Mouse (Mus musculus) gastrocnemius, postnatal 14 days (tissue): Measurements from ENCODE around the gene Pigo. TPM values are rescaled to one million over a fixed set of nuclear protein-coding genes. Genes with fewer than 3 reads are reported as not detected.
A peak's percentile ranks its signal among the peaks of the same experiment; 100 is the strongest.
"Not testable (repeated sequence)": the region's sequence is repeated elsewhere in the genome, so short reads cannot be mapped to it uniquely, and the experiment has no call there.

Experiments used
- DNase-seq: peaks from one replicate; pipeline ENCODE4 v3.0.0; 2021; ENCODE audit warnings: mixed read lengths
- intact Hi-C: fragments of 180-260 bp; cut with DNase I; formaldehyde crosslinking; loops from one replicate; pipeline ENCODE4 v1.15.1; 2025; ENCODE audit warnings: low total_unique reads
- total RNA-seq, 2 experiments: library from RNA; stranded (reverse); gene quantifications; 2 replicates each; pipeline ENCODE4 v1.2.3; 2021

Gene Pigo
- total RNA-seq, 2 experiments from 2014 or later, result 5.4 to 6.5 TPM

- intact Hi-C loops, result no loop called here
Observed at GRCm38 (mm10) chr4:43010161-43011038, 15.2 kb downstream of the Pigo start, which contains the start of gene Fancg. TSS of gene Fancg (minus strand) at chr4:43010506.

GRCm38 (mm10) chr4:43005765-43006164, 19.9 kb downstream of the Pigo start:
- DNase-seq, result peak; percentile 12
- intact Hi-C loops, result no loop called here

More at GRCm38 (mm10) chr4:43010161-43011038, 15.2 kb downstream of the Pigo start, which contains the start of gene Fancg:
- peak; percentile 81 for DNase-seq

DNA sequence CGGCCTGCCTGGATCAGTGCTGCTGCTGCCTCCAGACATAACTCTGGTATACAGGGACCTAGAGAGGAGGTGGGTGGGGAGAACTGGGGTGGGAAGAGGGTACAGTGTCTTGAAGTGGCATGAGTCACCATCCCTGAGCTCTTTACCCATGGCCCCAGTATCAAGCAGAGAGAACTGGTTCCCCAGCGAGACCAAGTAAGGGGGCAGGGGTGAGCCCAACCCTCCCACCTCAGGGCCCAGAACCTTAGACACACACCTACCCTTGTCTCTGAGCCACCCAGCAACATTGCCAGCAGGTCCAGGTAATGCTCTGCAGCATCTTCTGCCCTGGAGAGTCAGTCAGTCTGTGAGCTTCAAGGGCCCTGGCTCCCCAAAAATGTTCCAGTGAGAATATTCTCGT, 20.7 kb downstream of the Pigo start:
- intact Hi-C loops, result no loop called here
- DNase-seq, result no peak

DNA sequence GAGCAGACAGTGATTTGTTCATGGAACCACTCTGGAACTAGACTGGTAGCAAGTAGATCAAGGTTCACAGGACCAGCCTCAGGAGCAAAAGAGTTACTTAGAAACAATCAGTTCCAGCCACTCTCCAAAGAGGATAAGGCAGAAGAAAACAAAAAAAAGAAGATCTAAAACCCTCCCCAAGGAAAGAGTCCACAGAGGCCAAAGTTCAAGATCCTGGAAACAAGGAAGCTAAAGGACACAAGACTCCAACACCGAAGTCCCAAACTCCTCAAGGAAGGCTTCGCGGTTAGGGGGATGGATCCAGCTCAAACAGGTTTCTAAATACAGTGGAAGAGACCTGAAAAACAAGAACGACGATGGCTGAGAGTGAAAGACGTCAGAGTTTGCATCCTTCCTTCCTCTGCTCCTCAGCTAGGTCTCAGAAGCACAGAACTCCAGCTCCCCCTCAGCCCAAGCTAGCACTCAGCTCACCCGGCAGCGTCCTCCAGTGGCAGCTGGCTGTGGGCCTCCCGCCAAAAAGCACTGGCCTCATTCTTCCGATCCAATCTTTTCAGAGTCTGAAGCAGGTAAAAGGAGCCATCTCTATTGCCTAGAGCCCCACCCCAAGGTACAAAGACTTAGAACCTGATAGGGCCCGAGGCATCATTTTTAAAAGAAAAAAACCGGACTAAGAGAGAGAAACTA, 22.7 kb downstream of the Pigo start:
- intact Hi-C loops, result no loop called here
- DNase-seq, result peak; percentile 33

DNA sequence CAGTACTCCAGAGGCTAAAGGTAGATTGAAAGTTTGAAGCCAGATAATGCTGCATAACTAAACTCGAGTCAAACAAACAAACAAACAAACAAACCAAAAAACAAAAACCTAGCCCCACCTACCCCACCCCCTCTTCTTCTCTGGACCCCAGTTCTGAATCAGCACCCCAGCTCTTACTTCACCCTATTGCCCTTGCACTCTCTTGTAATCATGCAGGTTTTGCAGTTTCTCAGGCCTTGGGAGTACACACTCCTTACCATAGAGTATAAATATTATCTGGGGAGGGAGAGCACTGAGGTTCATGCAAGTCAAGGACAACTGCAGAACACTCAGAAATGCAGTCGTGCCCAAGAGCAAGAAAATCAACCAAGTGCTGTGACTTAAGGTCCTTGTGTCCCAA, 24.3 kb downstream of the Pigo start:
- no peak for DNase-seq
- intact Hi-C loops, result no loop called here

GRCm38 (mm10) chr4:43000141-43000986, 25.3 kb downstream of the Pigo start, which contains the start of gene Vcp:
TSS of gene Vcp (minus strand) at chr4:43000507.
- intact Hi-C loops, result not testable (repeated sequence)
- peak; percentile 99 for DNase-seq

GRCm38 (mm10) chr4:42999451-43000140, 26.0 kb downstream of the Pigo start:
- DNase-seq, result peak; percentile 75
- intact Hi-C loops, result no loop called here

- DNase-seq, result no peak
- intact Hi-C loops, result no loop called here
Observed at GRCm38 (mm10) chr4:42998022-42998421, 27.6 kb downstream of the Pigo start.

DNA sequence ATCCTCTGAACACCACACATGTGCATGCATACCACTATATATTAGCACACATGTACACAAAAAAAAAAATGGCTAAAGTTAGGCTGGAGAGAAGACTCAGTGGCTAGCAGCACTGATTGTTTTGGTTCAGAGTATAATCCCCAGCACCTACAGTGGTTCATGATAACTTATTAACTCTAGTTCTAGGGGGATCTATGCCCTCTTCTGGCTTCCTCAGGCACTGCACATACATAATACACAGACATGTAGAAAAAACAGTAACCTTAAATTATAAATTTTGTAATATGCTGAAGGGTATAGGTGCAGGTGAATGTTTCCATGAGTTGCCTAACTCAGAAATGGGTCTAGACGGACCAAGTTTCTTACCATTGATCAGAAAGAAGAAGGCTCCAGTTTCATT, 37.3 kb downstream of the Pigo start:
- intact Hi-C loops, result no loop called here
- no peak for DNase-seq

DNA sequence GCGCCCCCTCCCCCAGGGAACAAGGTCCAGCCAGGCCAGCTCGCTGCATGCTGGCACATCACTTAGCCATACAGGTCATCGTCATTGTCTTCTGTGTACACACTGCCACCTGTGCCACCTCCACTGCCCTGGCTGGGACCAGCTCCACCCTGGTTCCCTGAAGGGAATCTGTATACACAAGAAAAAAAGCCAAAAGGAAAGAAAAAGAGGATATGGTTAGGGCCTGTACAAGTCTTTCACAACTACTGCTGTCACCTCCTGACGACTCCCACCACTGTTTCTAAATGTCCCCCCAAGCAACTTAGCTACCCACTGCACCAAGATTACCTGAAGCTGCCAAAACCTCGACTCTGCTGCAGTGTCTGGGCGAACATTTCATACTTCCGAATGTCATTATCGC, 45.2 kb downstream of the Pigo start:
- DNase-seq, intact Hi-C loops: not testable (repeated sequence)

DNA sequence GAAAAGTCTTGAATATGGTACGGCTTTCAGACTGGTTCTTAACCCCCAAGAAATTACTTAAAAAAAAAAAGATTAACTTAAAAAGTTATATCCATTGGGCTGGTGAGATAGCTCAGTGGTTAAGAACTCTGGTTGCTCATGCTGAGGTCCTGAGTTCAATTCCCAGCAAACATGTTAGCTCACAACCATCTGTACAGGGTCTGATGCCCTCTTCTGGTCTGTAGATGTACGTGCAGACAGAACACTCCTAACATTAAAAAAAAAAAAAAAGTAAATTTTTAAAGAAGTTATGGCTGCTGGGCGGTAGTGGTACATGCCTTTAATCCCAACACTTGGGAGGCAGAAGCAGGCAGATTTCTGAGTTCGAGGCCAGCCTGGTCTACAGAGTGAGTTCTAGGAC, 47.6 kb downstream of the Pigo start:
- intact Hi-C loops, result no loop called here
- DNase-seq, result no peak

DNA sequence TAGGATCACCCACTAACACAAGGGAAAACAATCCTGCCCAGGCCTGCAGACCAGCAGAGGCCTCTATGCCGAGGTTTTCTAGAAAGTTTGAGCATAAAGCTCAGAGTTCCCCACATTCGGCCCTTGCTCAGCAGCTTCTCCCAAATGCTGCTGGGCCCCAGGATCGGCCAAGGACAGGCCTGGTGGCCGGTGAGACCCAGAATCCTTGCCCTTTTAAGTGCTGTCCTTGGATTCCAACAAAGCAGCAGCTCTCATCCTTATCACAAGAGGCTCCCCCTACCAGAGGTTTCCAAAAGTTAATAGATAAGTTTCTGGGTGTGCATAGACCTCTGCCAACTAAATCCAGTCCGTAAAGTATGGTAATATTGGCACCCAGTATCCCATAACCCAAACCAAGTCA, 51.8 kb downstream of the Pigo start:
- intact Hi-C loops, result no loop called here
- no peak for DNase-seq

GRCm38 (mm10) chr4:42972952-42973351, 52.7 kb downstream of the Pigo start:
- DNase-seq, result no peak
- intact Hi-C loops, result no loop called here

- no peak for DNase-seq
- intact Hi-C loops, result loop anchor here (5.0 kb wide), 1 partner anchor 92 kb away; no protein-coding TSS in a partner anchor
Observed at GRCm38 (mm10) chr4:42969304-42969703, 56.3 kb downstream of the Pigo start, which contains the start of gene 1700022I11Rik. TSS of gene 1700022I11Rik (plus strand) at chr4:42969604.

Other genes with a start within 250 kb of the Pigo start
- not detected for gene Fam205a1, start 171.9 kb downstream of the Pigo start, total RNA-seq
- not detected for gene Gm12394, start 169.0 kb downstream of the Pigo start, total RNA-seq
- under 1 TPM; 0.49 to 0.86 TPM for gene Fam205c, start 151.6 kb downstream of the Pigo start, total RNA-seq
- under 1 TPM; 0.45 to 0.66 TPM for gene Phf24, start 109.2 kb downstream of the Pigo start, total RNA-seq
- gene Dnajb5, start 76.0 kb downstream of the Pigo start, total RNA-seq, result 100 to 1,000 TPM; 118 to 161 TPM
- gene 1700022I11Rik, start 56.2 kb downstream of the Pigo start, total RNA-seq, result not detected
- gene Vcp, start 25.3 kb downstream of the Pigo start, total RNA-seq, result 100 to 1,000 TPM; 260 to 262 TPM
- 1 to 10 TPM; 2.2 to 2.6 TPM for gene Fancg, start 15.3 kb downstream of the Pigo start, total RNA-seq
- gene Stoml2, start 5.9 kb upstream of the Pigo start, total RNA-seq, result 10 to 100 TPM; 82.9 to 84.8 TPM
- gene Fam214b, start 20.4 kb upstream of the Pigo start, total RNA-seq, result 10 to 100 TPM; 25.1 to 27.8 TPM
- gene Unc13b, start 33.1 kb upstream of the Pigo start, total RNA-seq, result 1 to 10 TPM; 4.1 to 4.6 TPM
- under 1 TPM; 0.09 to 0.10 TPM for gene Atp8b5, start 241.3 kb upstream of the Pigo start, total RNA-seq